Mouse (Mus musculus): ENCODE data around the gene Spns3. TPM values are rescaled to one million over a fixed set of nuclear protein-coding genes. Genes with fewer than 3 reads are reported as not detected.

Spns3 gene
- polyA plus RNA-seq, 1 experiment from 2014 or later = 0.28 TPM

GRCm38 (mm10) chr11:72570319-72570979 is 20.1 kb upstream of the Spns3 start:
- 6% methylated on average over 18 of the region's 18 CpGs for WGBS
- H3K36me3 ChIP-seq = no peaks in the 10 kb centered on the region
- no peaks in the 10 kb centered on the region for H3K9me3 ChIP-seq
- H3K4me1 ChIP-seq = peaks cover 13% of the 10 kb centered on the region
- no peak overlapping the region for H3K27ac ChIP-seq
- peak overlapping the region; percentile 32 for H3K4me3 ChIP-seq
- peak; percentile 87 for DNase-seq (ENCODE audit: low spot score)
- H3K27me3 ChIP-seq (ENCODE audit: insufficient read depth, poor library complexity, severe bottlenecking) = peaks cover 15% of the 10 kb centered on the region; the same call in 1 of the 2 replicates

DNA sequence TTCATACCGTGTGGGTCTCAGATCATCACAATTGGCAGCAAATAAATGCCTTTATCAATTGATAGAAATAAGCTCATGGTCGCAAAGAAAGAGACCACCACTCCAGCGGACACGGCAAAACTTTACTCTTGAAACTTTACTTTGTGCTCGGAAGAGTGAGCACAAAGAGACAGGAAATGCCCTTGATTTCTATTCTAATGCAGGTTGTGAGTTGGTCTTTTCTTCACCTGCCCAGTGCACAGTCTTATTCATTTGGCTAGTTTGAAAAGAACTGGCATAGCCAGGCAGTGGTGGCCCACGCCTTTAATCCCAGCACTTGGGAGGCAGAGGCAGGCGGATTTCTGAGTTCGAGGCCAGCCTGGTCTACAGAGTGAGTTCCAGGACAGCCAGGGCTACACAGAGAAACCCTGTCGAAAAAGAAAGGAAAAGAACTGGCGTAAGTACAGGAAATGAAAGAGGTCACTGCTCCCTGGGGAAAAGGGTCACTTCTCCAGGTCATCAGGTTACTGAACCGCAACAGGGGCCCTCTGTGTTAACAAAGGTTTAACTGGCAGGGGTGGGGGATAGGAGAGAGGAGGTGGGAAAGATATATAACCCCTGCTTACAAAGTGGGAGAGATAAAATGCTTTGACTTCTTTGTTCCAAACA is 19.5 kb upstream of the Spns3 start:
- Histone ChIP-seq H3K9me3 (no peaks in the 10 kb centered on the region), H3K4me3 (no peak overlapping the region), H3K27me3 (ENCODE audit: insufficient read depth, poor library complexity, severe bottlenecking) (peaks cover 15% of the 10 kb centered on the region; the same call in 1 of the 2 replicates), H3K4me1 (peaks cover 13% of the 10 kb centered on the region), H3K27ac (no peak overlapping the region), H3K36me3 (no peaks in the 10 kb centered on the region)
- DNase-seq (ENCODE audit: low spot score) = no peak
- WGBS = 70% methylated on average over 11 of the region's 11 CpGs

DNA sequence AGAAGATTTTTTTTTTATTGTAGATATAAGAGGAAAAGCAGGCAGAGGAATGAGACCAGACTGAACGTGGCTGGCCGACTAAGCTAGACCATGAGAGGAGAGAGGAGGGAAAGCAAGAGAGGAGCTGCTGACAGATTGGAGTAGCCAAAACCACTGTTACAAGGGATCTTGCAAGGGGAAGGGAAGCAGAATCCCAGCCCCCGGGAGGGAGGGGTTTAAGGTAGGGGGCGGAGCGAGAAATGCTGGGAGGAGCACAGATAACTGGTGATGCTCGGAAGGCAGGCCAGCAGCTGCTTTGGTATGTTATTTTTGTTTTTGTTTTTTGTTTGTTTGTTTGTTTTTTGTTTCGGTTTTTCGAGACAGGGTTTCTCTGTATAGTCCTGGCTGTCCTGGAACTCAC is 18.7 kb upstream of the Spns3 start:
- Histone ChIP-seq H3K9me3 (no peaks in the 10 kb centered on the region), H3K27ac (no peak overlapping the region), H3K4me1 (peaks cover 13% of the 10 kb centered on the region), H3K36me3 (no peaks in the 10 kb centered on the region), H3K27me3 (ENCODE audit: insufficient read depth, poor library complexity, severe bottlenecking) (peaks cover 15% of the 10 kb centered on the region; the same call in 1 of the 2 replicates), H3K4me3 (no peak overlapping the region)
- DNase-seq (ENCODE audit: low spot score) = no peak
- WGBS = 22% methylated on average over 8 of the region's 8 CpGs

- no peak overlapping the region for H3K4me3 ChIP-seq
- H3K9me3 ChIP-seq = no peaks in the 10 kb centered on the region
- no peaks in the 10 kb centered on the region for H3K36me3 ChIP-seq
- 38% methylated on average over 10 of the region's 10 CpGs for WGBS
- peaks cover 20% of the 10 kb centered on the region for H3K27me3 ChIP-seq (ENCODE audit: insufficient read depth, poor library complexity, severe bottlenecking)
- no peak overlapping the region for H3K27ac ChIP-seq
- peaks cover 13% of the 10 kb centered on the region for H3K4me1 ChIP-seq
- DNase-seq (ENCODE audit: low spot score) = no peak
Observed at GRCm38 (mm10) chr11:72566816-72567338, 16.6 kb upstream of the Spns3 start.

DNA sequence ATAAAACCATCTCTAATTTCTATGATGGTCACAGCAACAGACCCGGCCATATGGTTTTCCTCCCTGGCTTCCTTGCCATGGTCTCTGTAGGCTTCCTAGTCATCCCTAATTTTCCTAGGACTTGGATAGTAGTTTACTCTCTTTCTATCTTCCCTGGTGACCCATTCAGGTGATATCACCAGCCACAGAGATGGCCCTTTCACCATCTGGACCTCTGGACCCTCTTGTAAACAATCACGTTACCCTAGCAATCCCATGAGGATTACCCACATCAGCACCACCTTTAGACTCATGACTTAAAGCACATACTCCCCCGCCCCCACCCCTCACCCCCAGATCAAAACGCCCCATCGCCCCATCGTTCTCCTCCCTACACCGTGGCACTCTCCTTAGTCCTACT is 16.0 kb upstream of the Spns3 start:
- Histone ChIP-seq H3K36me3 (no peaks in the 10 kb centered on the region), H3K4me3 (no peak overlapping the region), H3K27ac (no peak overlapping the region), H3K9me3 (no peaks in the 10 kb centered on the region), H3K4me1 (peaks cover 13% of the 10 kb centered on the region), H3K27me3 (ENCODE audit: insufficient read depth, poor library complexity, severe bottlenecking) (peaks cover 16% of the 10 kb centered on the region)
- WGBS = 65% methylated on average over 7 of the region's 7 CpGs
- no peak for DNase-seq (ENCODE audit: low spot score)

GRCm38 (mm10) chr11:72564232-72564807 is 14.0 kb upstream of the Spns3 start:
- H3K36me3 ChIP-seq = no peaks in the 10 kb centered on the region
- H3K27me3 ChIP-seq (ENCODE audit: insufficient read depth, poor library complexity, severe bottlenecking) = peaks cover 14% of the 10 kb centered on the region
- DNase-seq (ENCODE audit: low spot score) = no peak
- 24% methylated on average over 6 of the region's 6 CpGs for WGBS
- no peaks in the 10 kb centered on the region for H3K9me3 ChIP-seq
- H3K27ac ChIP-seq = no peak overlapping the region
- no peak overlapping the region for H3K4me3 ChIP-seq
- peaks cover 6% of the 10 kb centered on the region; the same call in 1 of the 2 replicates for H3K4me1 ChIP-seq

DNA sequence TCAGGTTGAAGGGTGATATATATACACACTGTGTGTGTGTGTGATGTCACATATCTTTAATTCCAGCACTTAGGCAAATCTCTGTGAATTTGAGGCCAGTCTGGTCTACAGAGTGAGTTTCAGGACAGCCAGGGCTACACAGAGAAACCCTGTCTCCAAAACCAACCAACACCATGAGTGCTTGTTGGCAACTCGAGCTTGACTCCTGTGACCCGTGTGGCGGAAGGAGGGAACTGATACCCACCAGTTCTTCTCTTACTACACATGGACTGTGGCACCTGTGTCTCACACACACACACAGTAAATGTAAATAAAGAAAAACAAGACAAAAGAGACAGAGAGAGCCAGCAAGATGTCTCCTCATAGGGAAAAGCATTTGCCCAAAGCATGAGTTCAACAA is 10.4 kb upstream of the Spns3 start:
- Histone ChIP-seq H3K9me3 (no peaks in the 10 kb centered on the region), H3K4me3 (no peak overlapping the region), H3K27ac (no peak overlapping the region), H3K36me3 (no peaks in the 10 kb centered on the region), H3K27me3 (ENCODE audit: insufficient read depth, poor library complexity, severe bottlenecking) (peaks cover 9% of the 10 kb centered on the region; the same call in 1 of the 2 replicates), H3K4me1 (no peaks in the 10 kb centered on the region)
- no peak for DNase-seq (ENCODE audit: low spot score)
- WGBS = 68% methylated on average over 3 of the region's 3 CpGs

- no peaks in the 10 kb centered on the region for H3K9me3 ChIP-seq
- WGBS = 63% methylated on average over 5 of the region's 5 CpGs
- H3K4me1 ChIP-seq = no peaks in the 10 kb centered on the region
- no peak for DNase-seq (ENCODE audit: low spot score)
- no peak overlapping the region for H3K27ac ChIP-seq
- H3K36me3 ChIP-seq = no peaks in the 10 kb centered on the region
- H3K27me3 ChIP-seq (ENCODE audit: insufficient read depth, poor library complexity, severe bottlenecking) = peaks cover 9% of the 10 kb centered on the region; the same call in 1 of the 2 replicates
- no peak overlapping the region for H3K4me3 ChIP-seq
Observed at GRCm38 (mm10) chr11:72558155-72558554, 7.8 kb upstream of the Spns3 start.

- Histone ChIP-seq H3K4me3 (no peak overlapping the region), H3K27me3 (ENCODE audit: insufficient read depth, poor library complexity, severe bottlenecking) (peaks cover 2% of the 10 kb centered on the region; the same call in 1 of the 2 replicates), H3K36me3 (no peaks in the 10 kb centered on the region), H3K4me1 (no peaks in the 10 kb centered on the region), H3K9me3 (no peaks in the 10 kb centered on the region), H3K27ac (no peak overlapping the region)
- no peak for DNase-seq (ENCODE audit: low spot score)
- WGBS = 64% methylated on average over 2 of the region's 2 CpGs
Observed at GRCm38 (mm10) chr11:72556953-72557352, 6.6 kb upstream of the Spns3 start.

GRCm38 (mm10) chr11:72556470-72556869 is 6.2 kb upstream of the Spns3 start:
- no peaks in the 10 kb centered on the region for H3K27me3 ChIP-seq (ENCODE audit: insufficient read depth, poor library complexity, severe bottlenecking)
- H3K9me3 ChIP-seq = no peaks in the 10 kb centered on the region
- H3K36me3 ChIP-seq = no peaks in the 10 kb centered on the region
- H3K27ac ChIP-seq = no peak overlapping the region
- no peaks in the 10 kb centered on the region for H3K4me1 ChIP-seq
- WGBS = 86% methylated on average over 4 of the region's 4 CpGs
- no peak overlapping the region for H3K4me3 ChIP-seq
- DNase-seq (ENCODE audit: low spot score) = no peak

DNA sequence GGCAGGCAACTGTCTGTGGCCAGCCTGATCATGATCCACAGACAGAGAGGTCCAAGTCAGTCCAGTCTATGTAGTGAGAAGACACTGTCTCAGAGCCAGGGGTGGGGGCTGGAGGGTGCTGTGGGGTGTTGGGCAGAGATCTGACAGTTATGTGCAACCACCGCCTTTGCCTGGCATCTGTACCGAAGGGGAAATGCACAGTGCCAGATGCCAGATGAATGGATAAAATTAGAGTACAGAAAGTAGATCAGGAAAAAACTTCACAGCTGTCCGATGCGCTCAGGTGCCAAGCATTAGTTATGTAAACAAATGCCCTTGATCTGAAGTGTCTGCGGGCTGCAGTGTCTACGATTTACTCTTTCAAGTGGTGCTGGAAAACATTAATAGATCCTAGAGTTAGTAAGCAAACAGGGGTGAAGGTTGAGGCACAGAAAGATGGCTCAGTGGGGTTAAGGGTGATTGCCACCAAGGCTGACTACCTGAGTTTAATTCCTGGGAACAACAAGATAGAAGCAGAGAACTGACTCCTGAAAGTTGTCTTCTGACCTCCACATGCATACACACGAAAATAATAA is 1.3 kb upstream of the Spns3 start:
- Histone ChIP-seq H3K27me3 (ENCODE audit: insufficient read depth, poor library complexity, severe bottlenecking) (peaks cover 11% of the 10 kb centered on the region), H3K4me1 (peaks cover 11% of the 10 kb centered on the region), H3K9me3 (no peaks in the 10 kb centered on the region), H3K4me3 (no peak overlapping the region), H3K36me3 (no peaks in the 10 kb centered on the region), H3K27ac (no peak overlapping the region)
- 85% methylated on average over 7 of the region's 7 CpGs for WGBS
- DNase-seq (ENCODE audit: low spot score) = no peak

DNA sequence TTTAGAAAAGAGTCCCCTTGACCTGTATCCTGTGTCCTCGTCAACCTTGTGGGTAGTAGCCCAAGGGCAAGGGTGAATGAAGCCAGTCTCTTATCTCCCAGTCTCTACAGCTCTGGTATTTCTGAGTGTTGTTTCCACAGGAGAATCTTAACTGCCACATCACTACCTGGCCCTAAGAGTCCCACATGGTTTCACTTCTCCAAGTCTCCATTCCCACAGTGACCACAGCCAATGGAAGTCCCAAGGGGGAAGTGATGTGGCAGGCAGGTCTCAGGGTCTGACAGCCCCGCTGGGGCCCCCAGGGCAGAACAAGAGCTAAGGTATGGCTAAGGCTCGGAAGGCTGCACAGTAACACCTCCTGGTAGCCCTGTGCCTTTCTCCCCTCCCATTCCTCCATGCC is 3.1 kb downstream of the Spns3 start:
- 51% methylated on average over 3 of the region's 3 CpGs for WGBS
- no peak overlapping the region for H3K27ac ChIP-seq
- H3K4me3 ChIP-seq = no peak overlapping the region
- H3K36me3 ChIP-seq = no peaks in the 10 kb centered on the region
- DNase-seq (ENCODE audit: low spot score) = no peak
- H3K4me1 ChIP-seq = peaks cover 11% of the 10 kb centered on the region
- H3K27me3 ChIP-seq (ENCODE audit: insufficient read depth, poor library complexity, severe bottlenecking) = peaks cover 11% of the 10 kb centered on the region
- no peaks in the 10 kb centered on the region for H3K9me3 ChIP-seq

GRCm38 (mm10) chr11:72544716-72545115 is 5.6 kb downstream of the Spns3 start:
- Histone ChIP-seq H3K27ac (no peak overlapping the region), H3K27me3 (ENCODE audit: insufficient read depth, poor library complexity, severe bottlenecking) (peaks cover 10% of the 10 kb centered on the region), H3K9me3 (no peaks in the 10 kb centered on the region), H3K36me3 (no peaks in the 10 kb centered on the region), H3K4me3 (no peak overlapping the region), H3K4me1 (peaks cover 4% of the 10 kb centered on the region)
- no peak for DNase-seq (ENCODE audit: low spot score)
- 56% methylated on average over 7 of the region's 7 CpGs for WGBS
